ENCODE assay signal across 9 mouse cellular contexts in genomic region chr8:120495461-120495860, GRCm38 (mm10).
A peak's percentile ranks its signal among the peaks of the same experiment; 100 is the strongest.
DNase-seq lines count a peak whose midpoint lies in the region; ATAC-seq and TF ChIP-seq lines count a peak whose summit lies in the region.
"Had no signal": no experiment of that assay in that cellular context is flagged by ENCODE, and none has a peak within 500 bp of the region (broad histone marks: within the 10 kb centered on the region; RNA-seq: fewer than 3 reads in every experiment).

No protein-coding gene starts in this region.

- H3K9me3 ChIP-seq in hindbrain, embryonic 10.5 days, result no peaks in the 10 kb centered on the region
- H3K9me3 ChIP-seq in hindbrain, embryonic 16.5 days (ENCODE audit: control insufficient read depth, low read length), result no peaks in the 10 kb centered on the region
- H3K9me3 ChIP-seq in neural tube, embryonic 12.5 days, result no peaks in the 10 kb centered on the region
- H3K9me3 ChIP-seq in liver, embryonic 14.5 days (ENCODE audit: control insufficient read depth, low read length), result no peaks in the 10 kb centered on the region
- no peaks in the 10 kb centered on the region for H3K9me3 ChIP-seq in stomach, postnatal 0 days (ENCODE audit: control insufficient read depth, low read length)
- H3K9me3 ChIP-seq: limb, embryonic 15.5 days had no signal

- no peak for TF ChIP-seq CTCF in liver, embryonic 14.5 days (IDR thresholded peaks at IDR 0.05; ENCODE audit: low read depth)
- TF ChIP-seq CTCF in stomach, postnatal 0 days (IDR thresholded peaks at IDR 0.05; ENCODE audit: low read depth), result no peak

- no peak for ATAC-seq in hindbrain, embryonic 16.5 days
- no peak for ATAC-seq in neural tube, embryonic 12.5 days (ENCODE audit: low FRiP score, low read depth)
- ATAC-seq in liver, embryonic 14.5 days (ENCODE audit: insufficient read depth), result no peak
- no peak for ATAC-seq in stomach, postnatal 0 days (ENCODE audit: low FRiP score, low TSS enrichment)

- peak overlapping the region; percentile 78; the same call in 1 of the 2 replicates for H3K27ac ChIP-seq in hindbrain, embryonic 10.5 days
- no peak overlapping the region; the same call in 1 of the 2 replicates for H3K27ac ChIP-seq in hindbrain, embryonic 16.5 days (ENCODE audit: low read depth, low read length)
- H3K27ac ChIP-seq in neural tube, embryonic 12.5 days, result no peak overlapping the region
- peak overlapping the region; percentile 65 for H3K27ac ChIP-seq in liver, embryonic 14.5 days
- peak overlapping the region; percentile 61; the same call in 1 of the 2 replicates for H3K27ac ChIP-seq in stomach, postnatal 0 days (replicated peaks)
- H3K27ac ChIP-seq: limb, embryonic 15.5 days had no signal

- H3K4me1 ChIP-seq in hindbrain, embryonic 10.5 days (replicated peaks), result peaks cover 98% of the 10 kb centered on the region
- peaks cover 75% of the 10 kb centered on the region for H3K4me1 ChIP-seq in hindbrain, embryonic 16.5 days (ENCODE audit: control insufficient read depth, insufficient read depth, low read depth, low read length)
- peaks cover 100% of the 10 kb centered on the region for H3K4me1 ChIP-seq in neural tube, embryonic 12.5 days
- peaks cover 76 to 81% of the 10 kb centered on the region in 2 experiments for H3K4me1 ChIP-seq in liver, embryonic 14.5 days (replicated peaks; ENCODE audit: control insufficient read depth in 2 of 2, insufficient read depth in 2 of 2, low read length in 1 of 2)
- H3K4me1 ChIP-seq in stomach, postnatal 0 days (replicated peaks; ENCODE audit: control insufficient read depth, insufficient read depth), result peaks cover 12% of the 10 kb centered on the region

- 63% methylated on average over 5 of the region's 5 CpGs for WGBS in hindbrain, embryonic 10.5 days
- 58% methylated on average over 5 of the region's 5 CpGs for WGBS in hindbrain, embryonic 16.5 days
- 51% methylated on average over 5 of the region's 5 CpGs for WGBS in neural tube, embryonic 12.5 days
- 45% methylated on average over 5 of the region's 5 CpGs for WGBS in liver, embryonic 14.5 days (ENCODE audit: insufficient replicate concordance)
- WGBS in stomach, postnatal 0 days, result 73% methylated on average over 5 of the region's 5 CpGs

- H3K36me3 ChIP-seq in hindbrain, embryonic 10.5 days, result no peaks in the 10 kb centered on the region
- no peaks in the 10 kb centered on the region for H3K36me3 ChIP-seq in hindbrain, embryonic 16.5 days (ENCODE audit: control insufficient read depth, insufficient read depth, low read length)
- H3K36me3 ChIP-seq in neural tube, embryonic 12.5 days, result no peaks in the 10 kb centered on the region
- H3K36me3 ChIP-seq in liver, embryonic 14.5 days (replicated peaks; ENCODE audit: control insufficient read depth, insufficient read depth, low read depth), result 0 out of 2 replicates have a peak, but pooled peaks cover 2% of the 10 kb centered on the region
- H3K36me3 ChIP-seq in stomach, postnatal 0 days (ENCODE audit: control insufficient read depth, insufficient read depth, low read length), result no peaks in the 10 kb centered on the region
- H3K36me3 ChIP-seq: limb, embryonic 15.5 days had no signal

- DNase-seq in hindbrain, embryonic 10.5 days (ENCODE audit: low spot score), result no peak
- DNase-seq in neural tube, embryonic 10.5 days (ENCODE audit: extremely low spot score, low spot score), result no peak
- DNase-seq in liver, embryonic 14.5 days (ENCODE audit: low read depth in 3 of 3, low spot score in 3 of 3), result no peak
- no peak for DNase-seq in stomach, postnatal 0 days (ENCODE audit: low spot score)
- no peak for DNase-seq in embryo, embryonic 10.5 days (ENCODE audit: low spot score)
- DNase-seq in gastrocnemius, postnatal 10 days, result no peak

- no peak overlapping the region for H3K9ac ChIP-seq in hindbrain, embryonic 16.5 days (ENCODE audit: low read depth, low read length)
- H3K9ac ChIP-seq in neural tube, embryonic 12.5 days, result 0 out of 2 replicates have a peak overlapping the region, but pooled peaks have one; percentile 57
- H3K9ac ChIP-seq in liver, embryonic 14.5 days (replicated peaks), result no peak overlapping the region; the same call in 1 of the 2 replicates
- H3K9ac ChIP-seq in stomach, postnatal 0 days (ENCODE audit: low read length), result no peak overlapping the region
- H3K9ac ChIP-seq: limb, embryonic 15.5 days had no signal

- no peak for TF ChIP-seq EP300 in liver, embryonic 14.5 days (IDR thresholded peaks at IDR 0.05; ENCODE audit: low read depth)
- no peak for TF ChIP-seq EP300 in stomach, postnatal 0 days (optimal IDR thresholded peaks at IDR 0.05)

- H3K27me3 ChIP-seq in hindbrain, embryonic 10.5 days (ENCODE audit: insufficient read depth, poor library complexity, severe bottlenecking), result peaks cover 58% of the 10 kb centered on the region
- no peaks in the 10 kb centered on the region for H3K27me3 ChIP-seq in hindbrain, embryonic 16.5 days (replicated peaks; ENCODE audit: control insufficient read depth, insufficient read depth, low read length)
- H3K27me3 ChIP-seq in neural tube, embryonic 12.5 days (replicated peaks), result no peaks in the 10 kb centered on the region
- H3K27me3 ChIP-seq in liver, embryonic 14.5 days (ENCODE audit: control insufficient read depth, insufficient read depth, low read length), result no peaks in the 10 kb centered on the region
- no peaks in the 10 kb centered on the region for H3K27me3 ChIP-seq in stomach, postnatal 0 days (ENCODE audit: control insufficient read depth, insufficient read depth, low read length)

- 0 out of 2 replicates have a peak overlapping the region, but pooled peaks have one; percentile 16 for H3K4me3 ChIP-seq in hindbrain, embryonic 10.5 days
- H3K4me3 ChIP-seq in hindbrain, embryonic 16.5 days (ENCODE audit: low read length), result no peak overlapping the region
- no peak overlapping the region for H3K4me3 ChIP-seq in neural tube, embryonic 12.5 days
- no peak overlapping the region for H3K4me3 ChIP-seq in liver, embryonic 14.5 days (ENCODE audit: insufficient read depth in 1 of 2, low read depth in 2 of 2, low read length in 2 of 2)
- H3K4me3 ChIP-seq in stomach, postnatal 0 days (ENCODE audit: low read depth, low read length), result no peak overlapping the region
- H3K4me3 ChIP-seq: limb, embryonic 15.5 days had no signal

- no peak overlapping the region for H3K4me2 ChIP-seq in hindbrain, embryonic 16.5 days (ENCODE audit: low read length)
- H3K4me2 ChIP-seq in neural tube, embryonic 12.5 days (replicated peaks), result peak overlapping the region; percentile 98
- H3K4me2 ChIP-seq in liver, embryonic 14.5 days (ENCODE audit: low read depth), result peak overlapping the region; percentile 88; the same call in 1 of the 2 replicates
- no peak overlapping the region for H3K4me2 ChIP-seq in stomach, postnatal 0 days (replicated peaks; ENCODE audit: low read depth)

Comparison
In these comparisons a context has a peak if more than half of its experiments do, and no peak if none do; other contexts are left out.
1. H3K27ac ChIP-seq: peak in hindbrain, embryonic 10.5 days (single experiment), liver, embryonic 14.5 days (single experiment) and stomach, postnatal 0 days (single experiment); none in hindbrain, embryonic 16.5 days (single experiment) and neural tube, embryonic 12.5 days (single experiment).
2. H3K4me2 ChIP-seq: peak in neural tube, embryonic 12.5 days (single experiment) and liver, embryonic 14.5 days (single experiment); none in hindbrain, embryonic 16.5 days (single experiment) and stomach, postnatal 0 days (single experiment).